Mouse (Mus musculus) MEL (cell line): ENCODE results near the gene Agrn. TPM values are rescaled to one million over a fixed set of nuclear protein-coding genes. Genes with fewer than 3 reads are reported as not detected.

Experiments used
- DNase-seq: peaks from one replicate; pipeline ENCODE4 v3.0.0; 2011; ENCODE audit warnings: low read depth, low spot score
- H3K27ac ChIP-seq: 2 replicates; pipeline ENCODE4 v1.5.1; 2012; ENCODE audit warnings: low read depth, mild to moderate bottlenecking, control low read depth, low read length, moderate library complexity; ENCODE audit not compliant: control insufficient read depth
- H3K27me3 ChIP-seq, 2 experiments: fragments of 150-350 bp in 1 of 2; sonication (generic) in 1 of 2; 2 replicates each; pipeline ENCODE4 v1.6.1; 2012; ENCODE audit warnings: low read length in 2 of 2, mild to moderate bottlenecking in 2 of 2, improper control_type of control experiment in 1 of 2, moderate library complexity in 1 of 2; ENCODE audit not compliant: insufficient read depth in 2 of 2, control insufficient read depth in 1 of 2
- H3K36me3 ChIP-seq, 2 experiments: 2 replicates each; pipeline ENCODE4 v1.6.1; 2012 to 2014; ENCODE audit warnings: low read length in 2 of 2, improper control_type of control experiment in 1 of 2, inconsistent platforms in 1 of 2, mild to moderate bottlenecking in 1 of 2; ENCODE audit not compliant: insufficient read depth in 2 of 2, control insufficient read depth in 1 of 2
- H3K4me1 ChIP-seq, 2 experiments: fragments of 150-350 bp in 1 of 2; sonication (generic) in 1 of 2; 2 replicates each; pipeline ENCODE4 v1.6.1; 2012; ENCODE audit warnings: low read length in 2 of 2, improper control_type of control experiment in 1 of 2, mild to moderate bottlenecking in 1 of 2; ENCODE audit not compliant: insufficient read depth in 2 of 2, control insufficient read depth in 1 of 2
- H3K4me3 ChIP-seq, 2 experiments: fragments of 150-350 bp in 1 of 2; sonication (generic) in 1 of 2; 2 replicates each; pipeline ENCODE4 v1.5.1; 2012; ENCODE audit warnings: low read depth in 2 of 2, low read length in 2 of 2, mild to moderate bottlenecking in 2 of 2, moderate library complexity in 2 of 2, control low read depth in 1 of 2, improper control_type of control experiment in 1 of 2; ENCODE audit not compliant: control insufficient read depth in 1 of 2, insufficient read depth in 1 of 2
- H3K79me2 ChIP-seq: 2 replicates; pipeline ENCODE4 v1.6.1; 2012; ENCODE audit warnings: mild to moderate bottlenecking, low read length, moderate library complexity; ENCODE audit not compliant: control insufficient read depth, poor library complexity, insufficient read depth
- H3K9ac ChIP-seq: 2 replicates; pipeline ENCODE4 v1.6.1; 2012; ENCODE audit warnings: low read depth, mild to moderate bottlenecking, control low read depth, low read length, moderate library complexity; ENCODE audit not compliant: control insufficient read depth, poor library complexity, severe bottlenecking
- H3K9me3 ChIP-seq: fragments of 150-350 bp; sonication (generic); replicated peaks from 2 replicates; pipeline ENCODE4 v1.6.1; 2012; ENCODE audit warnings: mild to moderate bottlenecking, low read length, improper control_type of control experiment, moderate library complexity; ENCODE audit not compliant: insufficient read depth
- BHLHE40 ChIP-seq: IDR thresholded peaks from 2 replicates; pipeline ENCODE4 v1.6.1; 2012; ENCODE audit warnings: low read depth, mild to moderate bottlenecking, inconsistent platforms, low read length, improper control_type of control experiment, borderline replicate concordance
- CHD2 ChIP-seq: IDR thresholded peaks from 2 replicates; pipeline ENCODE4 v1.6.1; 2011; ENCODE audit warnings: low read length, improper control_type of control experiment
- CTCF ChIP-seq, 3 experiments: IDR thresholded peaks in 2 of 3; conservative IDR thresholded peaks in 1 of 3; 2 replicates each; pipeline ENCODE4 v1.5.1; 2011 to 2012; ENCODE audit warnings: low read length in 3 of 3, low read depth in 2 of 3, mild to moderate bottlenecking in 2 of 3, improper control_type of control experiment in 1 of 3, inconsistent platforms in 1 of 3, mixed read lengths in 1 of 3, moderate library complexity in 1 of 3; ENCODE audit not compliant: control insufficient read depth in 1 of 3, insufficient read depth in 1 of 3, poor library complexity in 1 of 3, severe bottlenecking in 1 of 3
- E2F4 ChIP-seq: IDR thresholded peaks from 2 replicates; pipeline ENCODE4 v1.6.1; 2011; ENCODE audit warnings: low read depth, low read length, improper control_type of control experiment, borderline replicate concordance
- ETS1 ChIP-seq: IDR thresholded peaks from 2 replicates; pipeline ENCODE4 v1.6.1; 2012; ENCODE audit warnings: low read depth, mild to moderate bottlenecking, inconsistent platforms, low read length, improper control_type of control experiment, moderate library complexity
- JUND ChIP-seq: IDR thresholded peaks from 2 replicates; pipeline ENCODE4 v1.6.1; 2011; ENCODE audit warnings: low read depth, mild to moderate bottlenecking, improper control_type of control experiment, low read length
- KAT2A ChIP-seq: conservative IDR thresholded peaks from 2 replicates; pipeline ENCODE4 v1.6.1; 2012; ENCODE audit warnings: low read depth, low read length, improper control_type of control experiment, inconsistent platforms
- MEF2A ChIP-seq: IDR thresholded peaks from 2 replicates; pipeline ENCODE4 v1.6.1; 2014; ENCODE audit warnings: low read depth, mild to moderate bottlenecking, inconsistent platforms, low read length, improper control_type of control experiment; ENCODE audit not compliant: poor library complexity, insufficient replicate concordance, severe bottlenecking; ENCODE audit errors: extremely low read depth
- MXI1 ChIP-seq: IDR thresholded peaks from 2 replicates; pipeline ENCODE4 v1.6.1; 2011; ENCODE audit warnings: mild to moderate bottlenecking, low read depth, low read length, improper control_type of control experiment
- MYC ChIP-seq: IDR thresholded peaks from 2 replicates; pipeline ENCODE4 v1.6.1; 2011; ENCODE audit warnings: low read depth, mild to moderate bottlenecking, low read length, improper control_type of control experiment, moderate library complexity
- NELFE ChIP-seq: IDR thresholded peaks from 2 replicates; pipeline ENCODE4 v1.6.1; 2011; ENCODE audit warnings: low read depth, low read length, improper control_type of control experiment
- POLR2A ChIP-seq, 2 experiments: IDR thresholded peaks; 2 replicates each; pipeline ENCODE4 v1.6.1; 2011 to 2012; ENCODE audit warnings: low read length in 2 of 2, mild to moderate bottlenecking in 2 of 2, control low read depth in 1 of 2, improper control_type of control experiment in 1 of 2, low read depth in 1 of 2, moderate library complexity in 1 of 2; ENCODE audit not compliant: control insufficient read depth in 1 of 2, insufficient read depth in 1 of 2, poor library complexity in 1 of 2
- POLR2AphosphoS5 ChIP-seq: IDR thresholded peaks from 2 replicates; pipeline ENCODE4 v1.6.1; 2012; ENCODE audit warnings: low read depth, borderline replicate concordance, mild to moderate bottlenecking, inconsistent platforms, low read length, moderate library complexity, mixed read lengths
- RCOR1 ChIP-seq: IDR thresholded peaks from 2 replicates; pipeline ENCODE4 v1.6.1; 2012; ENCODE audit warnings: low read depth, mild to moderate bottlenecking, inconsistent platforms, low read length, improper control_type of control experiment
- SIN3A ChIP-seq: IDR thresholded peaks from 2 replicates; pipeline ENCODE4 v1.6.1; 2012; ENCODE audit warnings: low read length, improper control_type of control experiment, inconsistent platforms
- SMC3 ChIP-seq: IDR thresholded peaks from 2 replicates; pipeline ENCODE4 v1.6.1; 2011; ENCODE audit warnings: low read depth, low read length, improper control_type of control experiment
- TBP ChIP-seq: IDR thresholded peaks from 2 replicates; pipeline ENCODE4 v1.8.0; 2011; ENCODE audit warnings: low read depth, low read length, improper control_type of control experiment
- TCF12 ChIP-seq: IDR thresholded peaks from 2 replicates; pipeline ENCODE4 v1.6.1; 2014; ENCODE audit warnings: low read depth, mild to moderate bottlenecking, inconsistent platforms, low read length, improper control_type of control experiment, moderate library complexity
- USF1 ChIP-seq: IDR thresholded peaks from 2 replicates; pipeline ENCODE4 v1.6.1; 2014; ENCODE audit warnings: low read depth, mild to moderate bottlenecking, inconsistent platforms, low read length, improper control_type of control experiment, moderate library complexity
- USF2 ChIP-seq, 2 experiments: IDR thresholded peaks; 2 replicates each; pipeline ENCODE4 v1.6.1; 2011 to 2012; ENCODE audit warnings: improper control_type of control experiment in 2 of 2, low read length in 2 of 2, borderline replicate concordance in 1 of 2, inconsistent platforms in 1 of 2, low read depth in 1 of 2, mild to moderate bottlenecking in 1 of 2; ENCODE audit not compliant: insufficient read depth in 1 of 2
- polyA plus RNA-seq, 2 experiments: library from polyadenylated mRNA; stranded (reverse) in 1 of 2; unstranded in 1 of 2; fragments of >175 nt in 1 of 2; fragments of >200 nt in 1 of 2; gene quantifications; 2 replicates each; pipeline versions ENCODE4 v1.2.1 to v1.2.4; 2012; ENCODE audit warnings: low replicate concordance in 2 of 2, low read depth in 1 of 2; ENCODE audit not compliant: insufficient read length in 2 of 2, insufficient read depth in 1 of 2, missing spikeins in 1 of 2
- total RNA-seq: library from RNA; depleted of rRNA; stranded (reverse); fragments of 300-350 nt; gene quantifications from 2 replicates; pipeline ENCODE4 v1.2.3, GENCODE M21; 2012; rRNA removed

Agrn gene
- total and polyA plus RNA-seq, 3 experiments, result 19.3 to 43.0 TPM; not detected in 1

DNA sequence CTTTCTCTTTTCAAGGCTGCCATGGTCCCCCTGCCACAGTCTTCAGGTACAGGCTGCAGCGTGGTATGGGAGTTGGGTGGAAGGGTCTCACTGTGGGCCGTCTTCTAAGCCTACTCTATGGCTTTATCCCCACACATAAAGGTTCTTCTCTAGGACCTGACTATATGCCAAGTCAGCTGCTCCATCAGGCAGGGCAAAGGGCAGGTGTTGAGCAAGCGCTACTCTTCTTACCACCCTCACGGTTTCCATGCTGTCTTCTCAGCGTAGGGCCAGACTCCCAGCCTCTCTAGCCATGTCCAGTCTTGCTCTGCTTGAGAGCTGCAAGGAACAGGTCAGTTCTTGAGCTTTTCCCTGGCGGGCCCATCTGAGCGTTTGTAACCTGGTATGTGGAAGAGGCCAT lies 73.2 kb downstream of the Agrn start:
- Histone ChIP-seq H3K79me2 (no peaks in the 10 kb centered on the region), H3K9me3 (no peaks in the 10 kb centered on the region), H3K27ac (no peak overlapping the region), H3K4me3 (no peak overlapping the region), H3K27me3 (no peaks in the 10 kb centered on the region), H3K9ac (no peak overlapping the region), H3K36me3 (peaks cover 6 to 12% of the 10 kb centered on the region in 2 experiments), H3K4me1 (peaks cover 0 to 17% of the 10 kb centered on the region in 2 experiments; a peak in 3 of 4 replicates)
- DNase-seq, result no peak
- no peak for TF ChIP-seq POLR2A (IDR thresholded peaks at IDR 0.05; ENCODE audit: control insufficient read depth in 1 of 2, insufficient read depth in 1 of 2, low read depth in 1 of 2, low read length in 2 of 2, poor library complexity in 1 of 2)
- no peak for TF ChIP-seq MXI1
- no peak for TF ChIP-seq TCF12
- no peak for TF ChIP-seq ETS1
- no peak for TF ChIP-seq TBP
- TF ChIP-seq USF2 (IDR thresholded peaks at IDR 0.05; ENCODE audit: borderline replicate concordance in 1 of 2, insufficient read depth in 1 of 2, low read depth in 1 of 2, low read length in 2 of 2), result no peak
- TF ChIP-seq E2F4, result no peak
- TF ChIP-seq BHLHE40, result no peak
- TF ChIP-seq CTCF (IDR thresholded peaks at IDR 0.05 in 2 of 3, conservative IDR thresholded peaks at IDR 0.05 in 1 of 3; ENCODE audit: control insufficient read depth in 1 of 3, insufficient read depth in 1 of 3, low read depth in 2 of 3, low read length in 3 of 3, poor library complexity in 1 of 3, severe bottlenecking in 1 of 3), result no peak
- TF ChIP-seq SMC3, result no peak
- no peak for TF ChIP-seq MEF2A
- TF ChIP-seq USF1, result no peak
- TF ChIP-seq JUND, result no peak
- no peak for TF ChIP-seq NELFE
- no peak for TF ChIP-seq KAT2A
- TF ChIP-seq CHD2, result no peak
- no peak for TF ChIP-seq MYC
- TF ChIP-seq RCOR1, result no peak
- no peak for TF ChIP-seq SIN3A
- no peak for TF ChIP-seq POLR2AphosphoS5

Other genes starting within 250 kb of the Agrn start
- 1.2 and 1.8 TPM in 2 replicates for gene C1qtnf12, start 235.2 kb downstream of the Agrn start, total RNA-seq
- 1 to 10 TPM in 1 of 2 experiments, not detected in 1; 2.9 TPM for gene C1qtnf12, start 235.2 kb downstream of the Agrn start, polyA plus RNA-seq
- 6.6 and 9.1 TPM in 2 replicates for gene B3galt6, start 204.8 kb downstream of the Agrn start, total RNA-seq
- gene B3galt6, start 204.8 kb downstream of the Agrn start, polyA plus RNA-seq, result 1 to 10 TPM in 1 of 2 experiments, not detected in 1; 3.8 TPM
- gene Sdf4, start 204.6 kb downstream of the Agrn start, total RNA-seq, result 111 and 114 TPM in 2 replicates
- 100 to 1,000 TPM in 1 of 2 experiments, not detected in 1; 117 TPM for gene Sdf4, start 204.6 kb downstream of the Agrn start, polyA plus RNA-seq
- gene Tnfrsf4, start 183.6 kb downstream of the Agrn start, total RNA-seq, result 1.6 and 1.7 TPM in 2 replicates
- gene Tnfrsf4, start 183.6 kb downstream of the Agrn start, polyA plus RNA-seq, result 1 to 10 TPM in 1 of 2 experiments, not detected in 1; 2.7 TPM
- gene Tnfrsf18, start 171.3 kb downstream of the Agrn start, total RNA-seq, result 13.6 and 16.2 TPM in 2 replicates
- gene Tnfrsf18, start 171.3 kb downstream of the Agrn start, polyA plus RNA-seq, result 1 to 10 TPM in 1 of 2 experiments, not detected in 1; 9.3 TPM
- not detected in 2 replicates for gene Ttll10, start 138.1 kb downstream of the Agrn start, total RNA-seq
- under 1 TPM in 1 of 2 experiments, not detected in 1; 0.11 TPM for gene Ttll10, start 138.1 kb downstream of the Agrn start, polyA plus RNA-seq
- 27.5 and 28.7 TPM in 2 replicates for gene 9430015G10Rik, start 87.5 kb downstream of the Agrn start, total RNA-seq
- gene 9430015G10Rik, start 87.5 kb downstream of the Agrn start, polyA plus RNA-seq, result 10 to 100 TPM in 1 of 2 experiments, not detected in 1; 52.9 TPM
- gene Rnf223, start 67.0 kb downstream of the Agrn start, total RNA-seq, result 0.65 TPM in 2 replicates
- gene Rnf223, start 67.0 kb downstream of the Agrn start, polyA plus RNA-seq, result 1 to 10 TPM in 1 of 2 experiments, not detected in 1; 2.5 TPM
- gene Isg15, start 3.3 kb upstream of the Agrn start, total RNA-seq, result 3.8 and 5.4 TPM in 2 replicates
- 1 to 10 TPM in 1 of 2 experiments, not detected in 1; 4.8 TPM for gene Isg15, start 3.3 kb upstream of the Agrn start, polyA plus RNA-seq
- gene AW011738, start 5.8 kb upstream of the Agrn start, total RNA-seq, result 1.9 and 3.2 TPM in 2 replicates
- gene AW011738, start 5.8 kb upstream of the Agrn start, polyA plus RNA-seq, result 1 to 10 TPM in 1 of 2 experiments, not detected in 1; 3.8 TPM
- 0.10 and 0.19 TPM in 2 replicates for gene Perm1, start 18.4 kb upstream of the Agrn start, total RNA-seq
- gene Perm1, start 18.4 kb upstream of the Agrn start, polyA plus RNA-seq, result 1 to 10 TPM in 1 of 2 experiments, not detected in 1; 1.8 TPM
- 9.4 and 11.8 TPM in 2 replicates for gene Plekhn1, start 37.4 kb upstream of the Agrn start, total RNA-seq
- 10 to 100 TPM in 1 of 2 experiments, not detected in 1; 20.0 TPM for gene Plekhn1, start 37.4 kb upstream of the Agrn start, polyA plus RNA-seq
- 164 and 172 TPM in 2 replicates for gene Noc2l, start 38.5 kb upstream of the Agrn start, total RNA-seq
- gene Noc2l, start 38.5 kb upstream of the Agrn start, polyA plus RNA-seq, result 100 to 1,000 TPM; 122 to 234 TPM
- 1.7 and 2.0 TPM in 2 replicates for gene Samd11, start 58.2 kb upstream of the Agrn start, total RNA-seq
- 1 to 10 TPM in 1 of 2 experiments, not detected in 1; 4.1 TPM for gene Samd11, start 58.2 kb upstream of the Agrn start, polyA plus RNA-seq
- not detected in 2 replicates for gene Vmn2r-ps159, start 133.6 kb upstream of the Agrn start, total RNA-seq
- gene Vmn2r-ps159, start 133.6 kb upstream of the Agrn start, polyA plus RNA-seq, result not detected